Mouse (Mus musculus) intestine, embryonic 14.5 days (tissue): ENCODE results near the gene Rhbdd1. TPM values are rescaled to one million over a fixed set of nuclear protein-coding genes. Genes with fewer than 3 reads are reported as not detected.

Experiments used
- ATAC-seq: fragments of 200-750 bp; cut with Nextera tagmentation; replicated peaks from 2 replicates; pipeline ENCODE4 v1.8.0; 2017; ENCODE audit warnings: low read depth, moderate number of reproducible peaks, moderate TSS enrichment, moderate library complexity; ENCODE audit not compliant: low FRiP score, low TSS enrichment
- DNase-seq: peaks from one replicate; pipeline ENCODE4 v3.0.0-alpha.2; 2018; ENCODE audit warnings: low spot score
- H3K27ac ChIP-seq: fragments of 300-500 bp; sonication (generic); 2 replicates; pipeline ENCODE4 v1.5.1; 2014; ENCODE audit warnings: low read depth, mild to moderate bottlenecking, control low read depth
- H3K27me3 ChIP-seq: fragments of 300-500 bp; sonication (generic); replicated peaks from 2 replicates; pipeline ENCODE4 v1.6.1; 2014; ENCODE audit warnings: low read length, control low read depth; ENCODE audit not compliant: control insufficient read depth, insufficient read depth
- H3K36me3 ChIP-seq: fragments of 300-500 bp; sonication (generic); 2 replicates; pipeline ENCODE4 v1.6.1; 2014; ENCODE audit warnings: low read length, control low read depth; ENCODE audit not compliant: control insufficient read depth, insufficient read depth
- H3K4me1 ChIP-seq: fragments of 300-500 bp; sonication (generic); replicated peaks from 2 replicates; pipeline ENCODE4 v1.6.1; 2014; ENCODE audit warnings: low read length, control low read depth, mixed read lengths; ENCODE audit not compliant: control insufficient read depth, insufficient read depth
- H3K4me2 ChIP-seq: fragments of 300-500 bp; sonication (generic); 2 replicates; pipeline ENCODE4 v1.6.1; 2014; ENCODE audit warnings: low read length
- H3K4me3 ChIP-seq: fragments of 300-500 bp; sonication (generic); 2 replicates; pipeline ENCODE4 v1.5.1; 2014; ENCODE audit warnings: low read depth, low read length, control low read depth, mixed read lengths
- H3K9ac ChIP-seq: fragments of 300-500 bp; sonication (generic); 2 replicates; pipeline ENCODE4 v1.6.1; 2014; ENCODE audit warnings: mild to moderate bottlenecking, low read length
- H3K9me3 ChIP-seq: fragments of 300-500 bp; sonication (generic); 2 replicates; pipeline ENCODE4 v1.6.1; 2016; ENCODE audit warnings: low read length, control low read depth; ENCODE audit not compliant: control insufficient read depth
- WGBS: fragments of 180-500 bp; shearing (Covaris S2); extraction: QIAGEN DNeasy Blood & Tissue Kit; methylation state at CpG from one replicate; pipeline ENCODE4 v1.1.7; 2014; 5-methylcytosine and 5-hydroxymethylcytosine counted together
- polyA plus RNA-seq: library from polyadenylated mRNA; unstranded; fragments of >200 nt; fragmentation: Nextera tagmentation; extraction: Ambion mirVana; gene quantifications from 2 replicates; pipeline ENCODE4 v1.2.1, GENCODE M21; 2014

Rhbdd1 gene
- 5.3 and 6.8 TPM in 2 replicates for polyA plus RNA-seq

- Histone ChIP-seq H3K4me3 (peak within 1 kb of the TSS; percentile 86), H3K4me2 (peak within 1 kb of the TSS; percentile 75), H3K27ac (peak within 1 kb of the TSS; percentile 97), H3K4me1 (peaks cover 5% of the 10 kb centered on the region; the same call in 1 of the 2 replicates), H3K9ac (peak within 1 kb of the TSS; percentile 81), H3K27me3 (no peaks in the 10 kb centered on the region), H3K9me3 (no peaks in the 10 kb centered on the region), H3K36me3 (no peaks in the 10 kb centered on the region)
- WGBS: 5% methylated on average over 47 of the region's 47 CpGs
- ATAC-seq (peak; percentile 96), DNase-seq (peak; percentile 97)
Measured at GRCm38 (mm10) chr1:82316111-82316745, at the start of gene Rhbdd1. Gene Rhbdd1, plus strand, starts transcription at chr1:82316452.

DNA sequence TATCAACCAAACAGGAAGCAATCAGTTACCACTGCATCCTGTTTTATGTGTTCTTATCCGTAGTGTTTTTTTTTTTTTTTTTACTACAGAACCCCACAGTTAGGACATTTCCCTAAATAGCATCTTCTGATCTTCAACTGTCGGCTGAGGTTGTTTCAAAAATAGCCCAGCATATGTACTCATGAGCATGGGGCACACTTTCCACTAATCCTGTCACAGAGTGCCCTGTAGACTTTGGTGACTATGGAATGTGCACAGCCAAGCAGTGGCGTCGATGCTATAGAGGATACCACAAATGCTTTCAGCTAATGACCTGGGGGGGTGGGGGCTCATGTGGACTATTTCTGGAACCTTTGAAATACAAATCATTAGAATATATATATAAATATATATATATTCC lies 48.7 kb upstream of the Rhbdd1 start:
- Histone ChIP-seq H3K4me3 (no peak overlapping the region), H3K9me3 (no peaks in the 10 kb centered on the region), H3K27ac (no peak overlapping the region), H3K9ac (no peak overlapping the region), H3K4me2 (no peak overlapping the region), H3K4me1 (no peaks in the 10 kb centered on the region), H3K27me3 (no peaks in the 10 kb centered on the region), H3K36me3 (no peaks in the 10 kb centered on the region)
- no peak for ATAC-seq
- no peak for DNase-seq
- 76% methylated on average over 4 of the region's 4 CpGs for whole genome bisulfite sequencing

DNA sequence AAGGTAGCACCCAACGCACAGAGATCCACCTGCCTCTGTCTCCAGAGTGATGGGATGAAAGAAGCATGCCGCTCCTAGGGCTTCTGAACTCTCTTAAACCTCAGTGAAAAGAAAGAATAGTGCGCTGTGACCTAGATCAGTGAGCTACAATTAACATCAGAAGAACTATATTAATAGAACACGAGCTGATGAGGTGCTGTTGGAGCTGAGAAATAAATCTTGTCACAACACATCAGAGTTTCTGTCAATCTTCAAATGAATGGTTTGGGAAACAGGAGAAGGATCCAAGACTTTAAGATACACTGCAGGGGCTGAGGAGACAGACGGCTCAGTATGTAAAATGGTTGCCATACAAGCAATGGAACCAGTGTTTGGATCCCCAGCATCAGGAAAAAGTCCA lies 44.0 kb upstream of the Rhbdd1 start:
- Histone ChIP-seq H3K4me3 (no peak overlapping the region), H3K36me3 (peaks cover 4% of the 10 kb centered on the region; the same call in 1 of the 2 replicates), H3K4me2 (no peak overlapping the region), H3K9me3 (no peaks in the 10 kb centered on the region), H3K4me1 (0 out of 2 replicates have a peak, but pooled peaks cover 5% of the 10 kb centered on the region), H3K27ac (no peak overlapping the region), H3K9ac (no peak overlapping the region), H3K27me3 (no peaks in the 10 kb centered on the region)
- DNase-seq: no peak
- WGBS: 97% methylated on average over 5 of the region's 5 CpGs
- ATAC-seq: no peak

DNA sequence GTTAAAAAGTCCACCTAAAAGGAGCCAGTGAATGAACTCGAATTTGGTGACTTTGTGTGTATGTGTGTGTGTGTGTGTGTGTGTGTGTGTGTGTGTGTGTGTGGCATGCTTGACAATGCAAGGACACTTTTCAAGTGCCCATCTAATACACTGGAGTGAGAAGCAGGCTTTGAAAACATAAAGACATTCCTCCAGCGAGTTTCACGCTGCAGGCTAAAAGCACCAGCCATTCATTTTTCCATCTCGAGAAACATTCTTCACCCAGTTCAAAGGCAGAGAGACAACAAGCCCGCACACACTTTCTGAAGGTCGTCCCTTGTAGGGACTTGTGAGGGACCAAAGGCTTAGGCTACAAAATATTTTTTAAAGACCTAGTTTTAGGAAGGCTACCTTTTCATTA lies 42.7 kb upstream of the Rhbdd1 start:
- Histone ChIP-seq H3K27ac (no peak overlapping the region), H3K36me3 (peaks cover 14% of the 10 kb centered on the region; the same call in 1 of the 2 replicates), H3K4me3 (no peak overlapping the region), H3K9ac (no peak overlapping the region), H3K9me3 (no peaks in the 10 kb centered on the region), H3K4me1 (0 out of 2 replicates have a peak, but pooled peaks cover 5% of the 10 kb centered on the region), H3K27me3 (no peaks in the 10 kb centered on the region), H3K4me2 (no peak overlapping the region)
- ATAC-seq (no peak), DNase-seq (no peak)
- 60% methylated on average over 6 of the region's 6 CpGs for WGBS

DNA sequence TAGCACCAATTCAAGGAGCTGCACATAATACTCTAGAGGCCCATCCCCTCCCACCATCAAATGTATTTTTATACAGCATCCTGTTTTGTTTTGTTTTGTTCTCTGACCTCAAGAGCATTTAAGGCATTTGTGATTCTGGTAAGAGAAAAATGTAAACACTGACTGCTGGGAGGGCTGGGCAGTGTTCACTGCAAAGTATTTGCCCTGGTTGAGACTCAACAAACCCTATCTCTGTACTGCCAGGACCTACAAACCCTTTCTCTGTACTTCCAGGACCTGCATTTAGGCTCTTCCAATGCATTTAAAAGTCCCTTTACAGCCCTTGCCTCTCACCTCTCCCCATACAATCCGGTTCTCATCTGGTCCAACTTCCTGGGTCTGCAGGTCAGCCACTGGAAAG lies 41.9 kb upstream of the Rhbdd1 start:
- Histone ChIP-seq H3K9me3 (no peaks in the 10 kb centered on the region), H3K27me3 (no peaks in the 10 kb centered on the region), H3K4me3 (no peak overlapping the region), H3K4me1 (0 out of 2 replicates have a peak, but pooled peaks cover 5% of the 10 kb centered on the region), H3K4me2 (no peak overlapping the region), H3K27ac (no peak overlapping the region), H3K9ac (no peak overlapping the region), H3K36me3 (peaks cover 14% of the 10 kb centered on the region; the same call in 1 of the 2 replicates)
- no peak for ATAC-seq
- 6% methylated on average over 1 of the region's 1 CpGs for WGBS
- no peak for DNase-seq

GRCm38 (mm10) chr1:82279768-82280167 lies 36.5 kb upstream of the Rhbdd1 start:
- no peak overlapping the region for H3K4me3 ChIP-seq
- 74% methylated on average over 1 of the region's 1 CpGs for WGBS
- H3K9me3 ChIP-seq: no peaks in the 10 kb centered on the region
- H3K9ac ChIP-seq: no peak overlapping the region
- peaks cover 7% of the 10 kb centered on the region for H3K4me1 ChIP-seq
- H3K27me3 ChIP-seq: no peaks in the 10 kb centered on the region
- DNase-seq (no peak), ATAC-seq (no peak)
- H3K36me3 ChIP-seq: peaks cover 14% of the 10 kb centered on the region; the same call in 1 of the 2 replicates
- no peak overlapping the region for H3K27ac ChIP-seq
- no peak overlapping the region for H3K4me2 ChIP-seq

- no peak overlapping the region for H3K9ac ChIP-seq
- peaks cover 12% of the 10 kb centered on the region for H3K4me1 ChIP-seq
- peaks cover 14% of the 10 kb centered on the region; the same call in 1 of the 2 replicates for H3K36me3 ChIP-seq
- H3K27ac ChIP-seq: no peak overlapping the region
- no peak overlapping the region for H3K4me3 ChIP-seq
- no peak for DNase-seq
- ATAC-seq: no peak
- H3K9me3 ChIP-seq: no peaks in the 10 kb centered on the region
- no peak overlapping the region for H3K4me2 ChIP-seq
- 79% methylated on average over 6 of the region's 6 CpGs for WGBS
- H3K27me3 ChIP-seq: no peaks in the 10 kb centered on the region
Measured at GRCm38 (mm10) chr1:82281823-82282222, 34.4 kb upstream of the Rhbdd1 start.

GRCm38 (mm10) chr1:82282992-82283611 lies 33.1 kb upstream of the Rhbdd1 start:
- H3K4me3 ChIP-seq: peak overlapping the region; percentile 41
- ATAC-seq (peak; percentile 100), DNase-seq (peak; percentile 96)
- H3K4me2 ChIP-seq: peak overlapping the region; percentile 59
- H3K36me3 ChIP-seq: 0 out of 2 replicates have a peak, but pooled peaks cover 1% of the 10 kb centered on the region
- H3K4me1 ChIP-seq: peaks cover 20% of the 10 kb centered on the region
- peak overlapping the region; percentile 56 for H3K9ac ChIP-seq
- peak overlapping the region; percentile 91 for H3K27ac ChIP-seq
- H3K9me3 ChIP-seq: no peaks in the 10 kb centered on the region
- H3K27me3 ChIP-seq: no peaks in the 10 kb centered on the region
- 3% methylated on average over 35 of the region's 35 CpGs for WGBS
